Mouse (Mus musculus): Measurements from ENCODE around the gene Otud5. TPM values are rescaled to one million over a fixed set of nuclear protein-coding genes. Genes with fewer than 3 reads are reported as not detected.
A peak's percentile ranks its signal among the peaks of the same experiment; 100 is the strongest.
"Not testable (repeated sequence)": the region's sequence is repeated elsewhere in the genome, so short reads cannot be mapped to it uniquely, and the experiment has no call there.

Gene Otud5
- 10 to 100 TPM; 57.4 to 63.1 TPM for total RNA-seq (2021)
- long read RNA-seq, experiment 1, full-length matches to known transcripts: 24 of 43 reads
- long read RNA-seq, experiment 1, partial matches to known transcripts: 6 of 43 reads
- long read RNA-seq, experiment 1, other reads (novel, unspliced or antisense): 13 of 43 reads
- long read RNA-seq, experiment 2, full-length matches to known transcripts: 23 of 51 reads
- long read RNA-seq, experiment 2, partial matches to known transcripts: 21 of 51 reads
- long read RNA-seq, experiment 2, other reads (novel, unspliced or antisense): 7 of 51 reads

DNA sequence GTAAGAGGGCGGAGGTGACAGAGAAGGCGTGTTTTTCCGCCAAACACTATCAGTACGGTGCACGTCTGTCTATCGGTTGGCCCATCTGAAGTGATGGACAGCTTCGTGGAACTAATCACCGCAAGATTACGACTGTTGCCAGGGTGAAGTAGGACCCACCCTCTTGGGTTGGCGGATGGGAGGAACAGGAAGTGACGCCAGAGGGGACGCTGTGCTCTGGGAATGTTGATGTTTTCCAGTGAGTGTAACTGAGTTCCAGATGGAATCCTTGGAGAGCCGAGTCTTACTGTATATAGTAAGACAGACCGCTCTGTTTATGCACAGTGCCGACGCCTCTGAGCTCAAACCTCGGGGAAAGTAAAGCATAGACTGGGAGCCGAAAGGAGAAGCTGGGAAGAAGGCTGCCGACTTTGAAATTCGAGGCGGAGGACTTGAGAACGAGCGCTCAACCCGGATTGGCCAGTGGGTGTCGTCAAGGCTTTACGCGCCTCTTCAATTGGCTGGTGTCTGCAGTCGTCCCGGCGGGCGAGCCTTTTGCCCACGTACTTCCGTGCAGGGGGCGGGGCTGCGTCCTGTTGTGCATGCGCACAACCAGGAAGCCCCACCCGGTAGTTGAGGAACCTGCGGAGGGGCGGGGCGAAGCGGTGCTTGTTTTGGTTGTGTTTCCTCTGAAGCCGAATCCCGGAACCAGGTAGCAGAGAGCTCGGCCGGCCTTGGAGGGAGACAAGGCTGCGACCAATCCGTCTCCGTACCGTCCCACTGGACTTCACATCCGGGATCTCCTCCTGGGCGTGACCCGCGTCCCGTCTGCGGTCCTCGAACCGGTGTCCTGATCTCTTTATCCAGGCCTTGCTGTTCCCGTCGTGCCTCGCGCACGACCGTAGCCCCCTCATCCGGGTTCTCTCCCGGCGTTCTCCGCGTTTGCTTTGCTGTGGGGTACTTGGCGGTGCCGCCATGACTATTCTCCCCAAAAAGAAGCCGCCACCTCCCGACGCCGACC, at the start of gene Otud5:
TSS of gene Otud5 (plus strand) at position 202 of the 1,000 bp plus-strand sequence.
- peak; percentile 78 to 84 for DNase-seq (ENCODE audit: low spot score in 2 of 2)

DNA sequence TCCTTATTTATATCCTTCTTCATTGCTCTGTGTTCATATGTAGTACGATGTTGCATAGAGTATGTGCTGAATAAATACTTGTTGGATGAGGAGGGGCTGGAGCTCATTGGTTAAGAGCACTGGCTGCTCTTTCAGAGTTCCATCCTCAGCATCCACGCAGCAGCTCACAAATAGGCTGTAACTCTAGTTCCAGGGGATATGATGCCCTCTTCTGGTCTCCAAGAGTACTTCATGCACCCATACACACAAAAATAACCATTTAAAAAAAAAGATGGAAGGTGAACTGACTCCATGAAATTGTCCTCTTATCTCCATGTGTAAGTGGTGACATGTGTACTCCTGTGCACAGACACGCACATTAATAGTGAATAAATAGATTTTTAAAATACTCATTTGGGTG, 47.8 kb upstream of the Otud5 start:
- no peak for DNase-seq (ENCODE audit: low spot score in 2 of 2)

DNA sequence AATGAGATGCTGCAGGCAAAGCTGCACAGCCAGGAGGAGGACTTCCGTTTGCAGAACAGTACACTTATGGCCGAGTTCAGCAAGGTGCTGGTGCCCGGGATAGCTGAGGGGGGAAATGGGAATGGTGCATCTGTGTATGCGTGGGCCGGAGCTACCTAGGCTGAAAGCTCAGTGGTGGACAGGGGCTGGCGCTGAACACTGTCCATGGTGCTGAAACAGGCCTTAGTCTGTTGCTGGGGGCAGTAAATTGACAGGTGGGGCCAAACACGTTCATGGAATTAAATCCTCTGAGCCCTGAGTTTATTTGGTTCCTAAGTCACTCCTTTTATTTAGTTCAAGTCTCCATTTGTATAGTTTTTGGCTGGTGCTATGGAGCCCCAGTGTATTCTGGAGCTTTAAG, 46.1 kb upstream of the Otud5 start:
- DNase-seq (ENCODE audit: low spot score in 2 of 2): peak in 1 of 2 experiments; percentile 26

DNA sequence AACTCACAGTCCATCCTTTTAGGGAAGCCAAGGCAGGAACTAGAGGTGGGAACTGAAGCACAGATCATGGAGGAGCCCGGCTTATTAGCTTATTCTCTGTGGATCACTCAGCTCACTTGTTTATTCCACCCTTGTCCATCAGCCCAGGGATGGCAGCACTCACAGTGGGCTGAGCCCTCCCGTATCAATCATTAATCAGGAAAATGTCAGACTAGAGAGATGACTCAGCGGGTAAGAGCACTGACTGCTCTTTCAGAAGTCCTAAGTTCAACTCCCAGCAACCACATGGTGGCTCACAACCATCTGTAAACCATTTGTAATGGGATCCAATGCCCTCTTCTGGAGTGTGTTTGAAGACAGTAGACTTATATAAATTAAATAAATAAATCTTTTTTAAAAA, 43.8 kb upstream of the Otud5 start:
- DNase-seq (ENCODE audit: low spot score in 2 of 2): no peak

DNA sequence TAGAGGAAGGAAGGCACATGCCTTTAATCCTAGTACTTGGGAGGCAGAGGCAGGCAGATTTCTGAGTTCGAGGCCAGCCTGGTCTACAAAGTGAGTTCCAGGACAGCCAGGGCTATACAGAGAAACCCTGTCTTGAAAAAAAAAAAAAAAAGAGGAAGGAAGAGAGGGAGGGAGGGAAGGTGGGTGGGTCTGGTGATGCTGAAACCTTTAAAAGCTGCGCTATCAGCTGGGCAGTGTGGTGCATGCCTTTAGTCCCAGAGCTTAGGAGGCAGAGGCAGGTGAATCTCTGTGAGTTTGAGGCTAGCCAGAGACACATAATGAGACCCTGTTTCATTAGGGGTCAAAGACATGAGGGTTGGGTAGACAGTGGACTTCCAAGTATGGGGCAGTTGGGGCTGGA, 39.0 kb upstream of the Otud5 start:
- not testable (repeated sequence) for DNase-seq (ENCODE audit: low spot score in 2 of 2)

DNA sequence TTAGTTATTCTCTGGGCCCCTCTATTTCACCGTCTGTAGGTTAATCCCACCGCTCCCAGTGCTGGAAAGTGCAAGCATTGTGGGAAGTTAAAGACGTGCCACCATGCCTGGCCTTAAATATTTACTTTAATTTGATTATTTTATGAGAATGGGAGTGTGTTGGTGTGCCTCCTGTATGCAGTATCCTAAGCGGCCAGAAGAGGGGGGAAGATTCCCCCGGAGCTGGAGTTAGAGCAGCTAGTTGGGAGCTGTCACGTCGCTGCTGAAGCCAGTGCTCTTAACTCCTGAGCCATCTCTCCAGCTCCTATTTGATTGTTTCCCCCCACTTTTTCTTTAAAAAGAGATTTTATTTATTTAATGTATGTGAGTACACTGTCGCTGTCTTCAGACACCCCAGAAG, 26.1 kb upstream of the Otud5 start:
- not testable (repeated sequence) for DNase-seq (ENCODE audit: low spot score in 2 of 2)

DNA sequence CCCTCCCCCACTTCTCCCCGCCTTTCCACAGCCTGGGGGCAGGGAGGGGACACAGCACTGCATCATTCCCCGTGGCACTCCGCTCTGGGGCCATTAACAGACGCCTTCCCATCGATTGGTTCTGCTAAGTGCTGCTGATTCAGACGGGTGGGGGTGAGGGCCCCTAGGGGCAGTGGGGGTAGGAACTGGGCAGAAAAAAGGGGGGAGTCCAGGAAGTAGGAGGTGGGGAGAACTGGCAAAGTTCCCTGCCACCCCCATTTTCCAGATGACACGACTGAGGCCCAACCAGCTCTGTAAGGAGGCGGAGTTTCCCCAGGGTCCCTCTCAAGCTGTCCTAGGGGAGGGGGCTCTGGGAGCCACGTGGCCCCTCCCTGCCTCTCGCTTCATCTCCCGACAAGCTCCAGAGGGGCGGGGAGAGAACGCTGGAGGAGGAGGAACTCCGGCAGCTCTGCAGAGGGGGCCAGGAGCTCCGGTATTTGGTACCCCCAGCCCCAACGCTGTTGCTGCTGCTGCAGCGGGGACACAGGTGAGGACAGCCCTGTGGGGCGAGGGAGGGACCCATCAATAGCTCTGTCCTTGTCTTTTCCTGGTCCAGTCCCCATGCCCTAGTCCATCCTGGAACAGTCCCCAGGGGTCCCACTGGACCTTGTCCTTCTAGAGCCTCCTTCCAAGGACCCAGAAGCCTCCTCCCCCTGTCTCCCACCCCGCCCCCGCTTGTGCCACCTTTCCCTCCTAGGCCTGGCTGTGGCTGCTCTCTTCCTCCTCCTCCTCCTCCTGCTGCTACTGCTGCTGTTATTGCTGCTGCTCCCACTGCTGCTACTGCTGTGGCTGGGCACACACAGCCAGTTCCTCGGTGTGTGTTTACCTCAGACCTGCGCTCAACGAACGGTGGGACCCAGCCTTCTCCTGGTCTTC, 19.0 kb upstream of the Otud5 start, which contains the start of gene Kcnd1:
TSS of gene Kcnd1 (plus strand) at position 425 of the 915 bp plus-strand sequence.
- no peak for DNase-seq (ENCODE audit: low spot score in 2 of 2)

DNA sequence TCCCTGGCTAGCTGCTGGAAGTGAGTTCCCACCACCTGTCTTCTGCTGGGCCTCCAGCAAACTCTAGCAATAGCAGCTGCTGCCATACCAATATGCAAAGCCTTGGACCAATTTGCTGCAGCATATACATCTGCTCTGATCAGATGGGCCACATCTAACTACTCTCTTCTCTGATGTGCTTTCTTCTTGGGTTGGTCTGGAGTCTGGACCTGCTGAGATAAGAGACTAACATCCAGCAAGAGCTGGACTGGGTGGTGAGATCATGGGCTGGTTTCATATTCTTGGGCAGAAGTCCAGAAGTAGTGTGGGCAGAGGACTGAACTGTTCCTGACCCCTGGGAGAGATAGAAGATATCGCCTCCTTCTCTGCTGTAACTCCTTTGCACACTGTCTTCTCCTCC, 4.0 kb upstream of the Otud5 start:
- DNase-seq (ENCODE audit: low spot score in 2 of 2): no peak

DNA sequence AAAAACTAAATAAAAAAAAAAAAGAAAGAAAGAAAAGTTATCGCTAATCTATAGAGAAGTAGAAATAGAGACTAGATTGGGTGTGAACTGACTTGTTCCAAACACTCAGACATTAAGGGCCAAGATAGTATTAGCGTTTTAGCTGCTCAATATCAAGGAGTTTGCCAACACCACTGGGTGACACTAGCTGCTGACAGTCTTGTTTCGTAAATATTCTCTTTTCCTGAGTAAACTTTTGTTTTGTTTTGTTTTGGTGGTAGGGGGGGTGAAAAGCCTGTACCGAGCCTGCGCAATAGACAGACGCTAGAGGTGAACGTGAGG, 362 bp upstream of the Otud5 start:
- no peak for DNase-seq (ENCODE audit: low spot score in 2 of 2)

DNA sequence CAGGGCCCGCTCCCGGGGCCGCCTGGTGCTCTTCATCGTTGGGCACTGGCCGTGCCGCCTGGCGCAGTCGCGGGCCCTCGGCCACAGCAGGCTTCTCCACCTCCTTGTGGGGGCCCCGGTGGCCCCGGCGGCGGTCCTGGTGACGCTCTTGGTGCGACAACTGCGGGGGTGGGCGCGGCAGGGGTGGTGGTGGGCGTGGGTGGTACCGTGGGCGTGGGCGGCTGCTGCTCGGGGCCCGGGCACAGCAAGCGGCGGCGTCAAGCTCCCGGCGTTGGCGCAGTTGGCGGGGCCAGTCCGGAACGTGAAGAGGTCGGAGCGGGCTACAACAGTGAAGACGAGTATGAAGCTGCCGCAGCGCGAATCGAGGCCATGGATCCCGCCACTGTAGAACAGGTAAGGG, 1.2 kb downstream of the Otud5 start:
- peak in 1 of 2 experiments; percentile 30 for DNase-seq (ENCODE audit: low spot score in 2 of 2)

DNA sequence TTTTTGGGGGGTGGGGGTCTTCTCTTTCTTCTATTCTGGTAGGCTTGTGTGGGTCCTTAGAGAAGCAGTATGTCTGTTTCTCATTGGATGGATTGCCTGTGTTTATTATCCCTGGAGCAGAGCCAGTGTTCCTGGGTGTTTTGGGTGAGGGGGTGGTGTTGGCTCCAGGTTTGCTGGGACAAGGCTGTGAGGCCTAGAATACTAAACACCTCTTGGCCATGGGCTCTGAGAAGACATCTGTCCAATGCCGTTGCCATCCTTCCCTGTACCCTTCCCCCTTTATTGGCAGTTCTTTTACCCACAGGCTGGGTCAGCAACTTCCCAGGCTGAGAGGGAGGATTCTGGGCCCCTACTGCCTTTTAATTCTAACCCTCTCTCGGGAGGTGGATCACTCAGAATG, 6.7 kb downstream of the Otud5 start:
- no peak for DNase-seq (ENCODE audit: low spot score in 2 of 2)

DNA sequence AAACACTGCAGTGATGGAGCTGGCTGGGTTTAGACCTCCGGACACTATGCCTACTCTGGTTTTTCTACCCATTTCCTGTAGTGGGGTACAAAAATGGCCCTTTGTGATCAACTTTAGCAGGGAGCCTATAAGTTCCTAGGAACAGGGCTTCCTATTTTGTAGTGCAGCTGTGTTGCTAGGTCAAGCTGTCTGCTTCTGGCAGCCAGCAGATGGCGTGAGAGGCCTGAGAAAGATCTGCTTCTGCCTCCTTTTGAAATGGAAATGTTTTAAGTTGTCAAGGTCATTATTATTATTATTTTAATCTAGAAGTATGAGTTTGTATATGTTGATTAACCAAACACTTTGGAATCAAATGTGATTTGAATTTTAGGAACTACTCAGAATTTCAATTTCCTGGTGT, 13.4 kb downstream of the Otud5 start:
- DNase-seq (ENCODE audit: low spot score in 2 of 2): peak; percentile 20 to 41

DNA sequence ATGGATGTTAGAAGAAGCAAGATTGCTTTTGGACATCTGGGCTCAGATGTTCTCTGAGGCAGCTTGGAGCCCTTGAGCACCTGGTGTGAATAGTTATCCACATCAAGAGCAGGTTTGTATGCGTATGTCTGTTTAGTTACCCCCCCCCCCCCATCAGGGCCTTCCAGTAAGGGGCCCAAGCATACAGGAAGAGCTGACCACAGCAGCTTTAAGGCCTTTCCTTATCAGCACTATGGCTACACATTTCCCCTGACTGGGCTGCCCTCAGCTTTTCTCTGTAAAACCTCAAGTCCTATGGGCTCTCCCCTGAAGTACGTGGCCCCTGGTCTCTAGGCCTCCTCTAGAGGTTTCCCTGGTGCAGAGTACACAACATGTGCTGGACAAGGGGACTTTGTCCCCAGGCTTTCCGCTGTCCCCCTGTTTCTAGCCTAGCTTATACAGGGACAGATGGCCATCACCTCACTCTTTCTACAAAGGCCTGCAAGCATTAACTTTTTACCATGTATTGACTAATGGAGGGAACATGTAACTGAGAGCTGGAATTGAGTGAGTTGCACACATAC, 18.1 kb downstream of the Otud5 start:
- DNase-seq (ENCODE audit: low spot score in 2 of 2): no peak

DNA sequence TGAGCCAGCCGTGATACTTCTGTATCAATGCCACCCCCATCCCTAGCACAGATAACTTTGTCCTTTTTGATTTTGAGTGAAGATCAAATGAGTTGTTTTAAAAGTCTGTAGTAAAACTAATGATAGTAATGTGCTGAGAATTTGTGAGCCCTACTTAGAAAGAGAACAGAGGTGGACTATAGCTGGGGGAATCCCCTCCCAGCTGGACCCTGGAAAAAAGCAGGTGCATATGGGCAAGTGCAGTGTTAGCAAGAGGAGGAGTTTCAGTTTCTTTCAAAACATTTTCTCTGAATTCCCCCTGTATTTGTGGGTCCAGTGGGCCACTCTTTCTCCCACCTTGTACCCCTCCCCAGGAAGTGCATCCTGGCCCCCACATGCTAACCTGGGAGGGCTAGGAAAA, 22.0 kb downstream of the Otud5 start:
- no peak for DNase-seq (ENCODE audit: low spot score in 2 of 2)

DNA sequence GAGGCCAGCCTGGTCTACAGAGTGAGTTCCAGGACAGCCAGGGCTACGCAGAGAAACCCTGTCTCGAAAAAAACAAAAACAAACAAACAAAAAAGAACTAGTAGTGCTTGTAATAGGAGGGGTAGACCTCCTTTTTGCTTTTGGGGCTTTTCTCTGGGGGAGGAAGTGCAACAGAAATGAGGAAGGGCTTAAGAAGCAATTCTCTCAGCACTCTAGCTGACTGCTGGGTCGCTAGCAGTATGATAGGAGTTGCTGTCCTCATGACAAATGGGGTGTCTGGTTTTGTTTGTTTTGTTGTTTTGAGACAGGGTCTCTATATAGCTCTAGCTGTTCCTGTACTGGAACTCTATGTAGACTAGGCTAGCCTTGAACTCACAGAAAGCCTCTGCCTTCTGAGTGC, 23.4 kb downstream of the Otud5 start:
- DNase-seq (ENCODE audit: low spot score in 2 of 2): no peak

DNA sequence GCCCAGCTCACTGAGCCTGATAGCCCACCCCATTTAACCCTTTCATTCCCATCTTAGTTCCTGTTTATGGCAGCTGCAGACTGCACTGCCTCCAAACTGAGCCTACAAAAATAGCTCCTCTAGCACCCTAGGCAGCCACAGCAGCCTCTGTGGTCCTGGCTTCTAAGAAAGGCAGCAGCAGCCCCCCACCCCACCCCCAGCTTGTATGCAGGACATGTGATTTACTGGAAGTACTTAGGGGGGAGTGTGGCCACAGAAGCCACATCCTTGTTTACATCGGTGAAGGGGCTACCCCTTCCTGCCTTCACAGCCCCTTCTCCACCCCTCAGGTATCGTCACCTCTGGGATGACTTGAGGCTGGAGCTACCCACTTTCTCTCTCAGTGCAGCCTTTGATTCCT, 24.2 kb downstream of the Otud5 start:
- DNase-seq (ENCODE audit: low spot score in 2 of 2): no peak

DNA sequence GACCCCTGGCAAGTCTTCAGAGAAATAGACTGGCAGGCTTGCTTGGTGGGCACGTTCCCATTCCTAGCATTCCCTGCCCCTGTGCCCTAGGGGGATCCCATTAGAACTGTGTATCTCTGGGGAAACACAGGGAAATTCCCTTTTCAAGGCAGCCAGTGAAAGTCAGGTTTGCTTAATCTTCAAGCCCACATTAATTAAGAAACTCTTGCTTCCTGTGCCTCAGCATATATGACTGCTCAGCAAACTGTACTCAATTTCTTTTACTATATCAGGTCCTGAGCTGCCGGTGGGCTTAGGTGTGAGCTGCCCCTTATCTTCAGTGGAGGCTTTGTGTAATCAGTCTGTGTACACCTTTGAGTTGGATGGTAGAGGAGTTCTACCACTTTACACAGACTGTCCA, 24.6 kb downstream of the Otud5 start:
- DNase-seq (ENCODE audit: low spot score in 2 of 2): no peak

DNA sequence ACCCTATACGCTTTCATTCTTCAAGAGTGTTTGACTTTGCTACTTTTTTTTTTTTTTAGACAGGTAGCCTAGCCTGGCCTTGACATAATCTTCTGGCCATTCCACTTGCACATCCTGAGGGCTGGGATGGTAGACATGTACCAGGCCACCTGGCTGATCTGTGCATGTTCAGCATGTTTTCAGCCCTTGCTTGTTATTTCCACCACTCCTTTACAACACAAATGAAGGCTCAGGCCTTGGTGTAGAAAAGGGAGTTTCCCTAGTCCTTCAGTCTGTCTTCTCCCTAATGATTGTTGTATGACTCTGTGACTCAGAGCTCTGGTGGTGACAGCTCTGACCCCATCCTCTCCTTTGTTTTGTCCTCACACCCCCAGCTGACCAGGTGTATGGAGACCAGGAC, 26.0 kb downstream of the Otud5 start:
- no peak for DNase-seq (ENCODE audit: low spot score in 2 of 2)

DNA sequence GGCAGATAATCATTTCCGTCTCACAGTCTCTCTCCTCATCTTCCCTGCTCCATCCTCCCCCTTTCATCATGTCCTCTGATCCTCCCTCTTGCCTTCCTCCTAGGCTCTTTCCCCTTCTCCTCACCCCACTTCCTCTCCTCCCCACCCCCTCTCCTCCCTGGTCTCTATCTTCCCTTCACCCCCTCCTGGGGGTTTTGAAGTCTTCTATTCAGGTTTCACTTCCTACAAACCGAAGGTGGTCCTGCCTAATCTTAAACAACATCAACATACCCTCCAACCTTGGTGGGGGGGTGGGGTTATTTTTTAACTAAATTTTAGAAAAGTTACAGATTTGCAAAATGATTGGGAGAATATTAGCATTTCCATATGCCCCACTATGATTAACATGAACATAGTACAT, 27.3 kb downstream of the Otud5 start:
- DNase-seq (ENCODE audit: low spot score in 2 of 2): no peak

DNA sequence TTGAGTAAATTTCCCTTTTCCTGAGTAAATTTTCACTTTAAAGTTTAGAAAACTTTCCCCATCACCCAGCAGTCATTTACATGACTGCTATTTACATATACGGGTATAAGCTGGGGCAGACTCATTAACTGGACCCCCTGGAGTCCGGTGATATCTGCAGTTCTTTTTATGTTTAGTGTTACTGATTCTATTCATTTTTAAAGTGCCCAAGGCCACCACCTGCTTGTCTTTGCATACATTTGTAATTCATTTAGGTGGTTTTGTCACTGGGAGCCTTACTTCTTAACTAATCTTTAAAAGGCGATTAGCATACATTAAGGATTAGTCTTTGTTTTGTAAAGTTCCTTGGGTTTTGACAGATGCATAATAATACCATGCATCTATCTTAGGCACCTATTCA, 28.7 kb downstream of the Otud5 start:
- no peak for DNase-seq (ENCODE audit: low spot score in 2 of 2)

DNA sequence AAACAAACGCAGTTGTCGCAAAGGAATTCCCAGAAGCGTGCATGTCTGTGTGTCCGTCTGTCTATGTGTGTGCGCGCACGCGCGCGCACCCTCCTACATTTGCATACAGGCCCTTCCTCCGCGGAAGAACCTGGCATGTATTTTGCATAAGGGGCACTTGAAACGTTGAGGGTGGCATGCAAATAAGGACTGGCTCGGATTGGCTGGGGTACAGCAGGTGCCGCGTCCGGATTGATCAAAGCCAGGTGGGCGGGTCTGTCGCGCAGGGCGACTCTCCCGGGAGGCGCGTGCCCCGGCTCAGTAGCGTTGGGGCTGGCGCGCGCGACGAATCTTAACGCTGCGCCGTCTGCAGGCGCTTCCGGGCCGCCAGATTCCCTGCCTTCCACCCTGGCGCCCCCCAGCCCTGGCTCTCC, 36.8 kb downstream of the Otud5 start, which contains the start of gene Pim2:
TSS of gene Pim2 (plus strand) at position 256 of the 413 bp plus-strand sequence.
- peak; percentile 63 to 71 for DNase-seq (ENCODE audit: low spot score in 2 of 2)
